Mouse (Mus musculus) liver, embryonic 16.5 days (tissue): ENCODE measurements around the gene Mcfd2. TPM values are rescaled to one million over a fixed set of nuclear protein-coding genes. Genes with fewer than 3 reads are reported as not detected.
A peak's percentile ranks its signal among the peaks of the same experiment; 100 is the strongest.

Experiments used
- ATAC-seq: fragments of 200-750 bp; cut with Nextera tagmentation; 2 replicates; pipeline ENCODE4 v1.8.0; 2017; ENCODE audit warnings: low read depth, mild to moderate bottlenecking, moderate number of reproducible peaks, moderate library complexity
- H3K27ac ChIP-seq: fragments of 300-500 bp; sonication (generic); 2 replicates; pipeline ENCODE4 v1.5.1; 2014; ENCODE audit warnings: mild to moderate bottlenecking, low read length
- H3K27me3 ChIP-seq: fragments of 300-500 bp; sonication (generic); 2 replicates; pipeline ENCODE4 v1.6.1; 2014; ENCODE audit warnings: low read depth, low read length, mixed read lengths; ENCODE audit not compliant: control insufficient read depth, insufficient read depth
- H3K36me3 ChIP-seq: fragments of 300-500 bp; sonication (generic); 2 replicates; pipeline ENCODE4 v1.6.1; 2014; ENCODE audit warnings: mild to moderate bottlenecking; ENCODE audit not compliant: control insufficient read depth, insufficient read depth
- H3K4me1 ChIP-seq: fragments of 300-500 bp; sonication (generic); 2 replicates; pipeline ENCODE4 v1.6.1; 2014; ENCODE audit warnings: low read depth, low read length, mixed read lengths; ENCODE audit not compliant: control insufficient read depth
- H3K4me2 ChIP-seq: fragments of 300-500 bp; sonication (generic); 2 replicates; pipeline ENCODE4 v1.6.1; 2014; ENCODE audit warnings: low read depth, low read length, mixed read lengths
- H3K4me3 ChIP-seq: fragments of 300-500 bp; sonication (generic); 2 replicates; pipeline ENCODE4 v1.5.1; 2014; ENCODE audit warnings: low read depth, mild to moderate bottlenecking, low read length
- H3K9ac ChIP-seq: fragments of 300-500 bp; sonication (generic); 2 replicates; pipeline ENCODE4 v1.6.1; 2014; ENCODE audit warnings: low read depth, low read length
- H3K9me3 ChIP-seq: fragments of 300-500 bp; sonication (generic); replicated peaks from 2 replicates; pipeline ENCODE4 v1.6.1; 2016; ENCODE audit warnings: low read length; ENCODE audit not compliant: control insufficient read depth
- WGBS: fragments of 180-500 bp; shearing (Covaris S2); extraction: QIAGEN DNeasy Blood & Tissue Kit; methylation state at CpG from one replicate; pipeline ENCODE4 v1.1.7; 2014; ENCODE audit not compliant: insufficient replicate concordance; 5-methylcytosine and 5-hydroxymethylcytosine counted together
- polyA plus RNA-seq: library from polyadenylated mRNA; unstranded; fragments of >200 nt; fragmentation: Nextera tagmentation; extraction: Ambion mirVana; gene quantifications from 2 replicates; pipeline ENCODE4 v1.2.1, GENCODE M21; 2015

Gene Mcfd2
- polyA plus RNA-seq, 1 experiment from 2014 or later: 103 TPM

DNA sequence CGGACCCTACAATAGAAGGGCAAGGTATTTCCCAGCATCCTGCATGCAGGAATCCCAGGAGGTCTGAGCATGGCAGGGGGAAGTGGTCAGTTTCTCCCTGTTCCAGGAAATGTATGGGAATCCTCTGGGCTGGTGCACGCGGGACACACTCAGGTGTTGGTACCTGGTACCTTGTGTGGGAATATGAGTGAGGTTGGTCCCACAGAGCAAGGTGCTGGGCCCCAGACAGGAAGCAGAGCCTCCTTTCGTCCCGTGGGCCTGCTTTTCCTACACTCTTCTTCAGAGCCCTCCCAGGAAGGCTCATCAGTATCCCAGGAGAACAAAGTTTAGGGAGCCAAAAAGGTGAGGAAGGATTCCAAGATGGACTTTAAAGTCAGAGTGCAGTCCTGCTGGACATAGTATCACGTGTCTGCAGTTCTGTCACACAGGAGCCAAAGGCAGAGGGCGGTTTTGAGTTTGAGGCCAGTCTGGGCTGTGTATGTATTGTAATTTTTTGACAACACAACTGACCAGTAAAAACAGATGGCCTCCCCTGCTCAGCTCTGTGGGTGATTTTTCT, 18.8 kb upstream of the Mcfd2 start:
- H3K36me3 ChIP-seq: no peaks in the 10 kb centered on the region
- H3K4me3 ChIP-seq: peak overlapping the region; percentile 87
- H3K27me3 ChIP-seq: no peaks in the 10 kb centered on the region
- H3K4me2 ChIP-seq: peak overlapping the region; percentile 100
- 76% methylated on average over 7 of the region's 7 CpGs for WGBS
- peaks cover 43% of the 10 kb centered on the region for H3K4me1 ChIP-seq
- no peaks in the 10 kb centered on the region for H3K9me3 ChIP-seq
- H3K27ac ChIP-seq: no peak overlapping the region
- ATAC-seq: no peak
- no peak overlapping the region for H3K9ac ChIP-seq

DNA sequence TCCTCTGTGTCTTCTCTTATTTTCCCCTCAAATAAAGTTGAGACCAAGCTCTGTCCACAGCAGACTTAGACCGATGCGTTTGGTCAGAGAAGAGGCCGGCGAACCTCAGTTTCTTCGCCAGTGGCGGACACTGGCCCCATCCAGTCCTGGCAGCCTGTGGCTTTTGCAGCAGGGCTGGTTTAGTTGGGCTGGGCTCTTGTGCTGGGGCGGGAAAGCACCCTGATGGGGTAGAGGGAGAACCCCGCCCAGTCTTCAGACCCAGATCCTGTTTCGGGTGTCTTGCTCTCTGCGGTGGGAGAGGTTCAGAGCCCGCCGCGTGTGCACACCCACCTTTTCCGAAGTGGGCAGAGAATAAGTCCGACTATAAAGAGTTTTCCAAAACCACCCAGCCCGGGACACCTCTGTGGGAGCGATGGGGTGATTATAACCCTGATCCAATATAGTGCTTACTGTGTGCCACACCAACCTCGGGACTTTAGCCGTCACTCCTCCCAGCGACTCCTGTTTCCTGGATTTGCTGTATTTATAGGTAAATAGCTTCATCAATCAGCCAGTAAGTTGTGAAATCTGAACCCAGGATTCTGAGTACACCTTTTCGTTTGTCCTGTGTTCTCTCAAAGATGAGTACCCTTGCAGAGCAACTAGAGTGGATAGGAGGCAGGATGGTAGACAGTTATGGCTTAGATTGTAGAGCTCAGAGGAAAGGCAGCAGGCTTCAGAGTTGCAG, 18.2 kb upstream of the Mcfd2 start:
- peak overlapping the region; percentile 96 for H3K27ac ChIP-seq
- H3K4me3 ChIP-seq: peak overlapping the region; percentile 87
- no peaks in the 10 kb centered on the region for H3K27me3 ChIP-seq
- peaks cover 43% of the 10 kb centered on the region for H3K4me1 ChIP-seq
- H3K9ac ChIP-seq: peak overlapping the region; percentile 81
- WGBS: 9% methylated on average over 21 of the region's 21 CpGs
- H3K36me3 ChIP-seq: no peaks in the 10 kb centered on the region
- ATAC-seq: no peak
- no peaks in the 10 kb centered on the region for H3K9me3 ChIP-seq
- H3K4me2 ChIP-seq: peak overlapping the region; percentile 100

DNA sequence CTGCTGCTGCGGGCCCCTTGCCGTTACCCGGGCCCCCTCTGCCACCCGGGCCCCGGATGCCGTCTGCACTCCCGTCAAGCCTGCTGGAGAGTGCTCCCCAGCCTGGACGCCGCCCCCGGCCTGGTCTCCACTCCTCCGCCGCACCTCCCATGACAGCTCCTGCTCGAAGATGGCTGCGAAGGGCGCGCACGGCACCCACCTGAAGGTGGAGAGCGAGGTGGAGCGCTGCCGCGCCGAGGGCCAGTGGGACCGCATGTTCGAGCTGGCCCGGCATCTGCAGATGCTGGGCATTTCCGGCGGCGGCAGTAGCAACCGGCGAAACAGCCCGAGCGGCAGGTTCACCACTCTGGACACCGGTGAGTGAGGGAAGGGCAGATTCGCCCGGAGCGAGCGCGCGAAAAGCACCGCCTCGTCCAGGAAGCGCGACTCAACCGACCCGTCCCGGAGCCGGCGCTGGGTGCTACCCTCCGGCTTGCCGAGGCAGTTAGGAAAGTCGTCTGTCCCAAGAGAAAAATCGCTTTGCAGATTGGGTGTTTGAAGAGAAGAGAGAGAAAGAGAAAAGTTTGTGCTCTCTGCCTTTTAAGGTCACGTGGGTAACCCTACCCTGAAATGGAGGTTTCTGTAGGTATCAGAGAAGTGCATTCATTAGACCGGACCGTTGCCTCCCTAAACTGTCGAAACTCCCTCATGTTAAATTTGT, 17.5 kb upstream of the Mcfd2 start:
- ATAC-seq: peak; percentile 17
- Histone ChIP-seq H3K9ac (peak overlapping the region; percentile 81), H3K27ac (peak overlapping the region; percentile 96), H3K4me1 (peaks cover 43% of the 10 kb centered on the region), H3K4me3 (peak overlapping the region; percentile 87), H3K27me3 (no peaks in the 10 kb centered on the region), H3K9me3 (no peaks in the 10 kb centered on the region), H3K4me2 (peak overlapping the region; percentile 100), H3K36me3 (no peaks in the 10 kb centered on the region)
- under 1% methylated on average over 56 of the region's 56 CpGs for WGBS

DNA sequence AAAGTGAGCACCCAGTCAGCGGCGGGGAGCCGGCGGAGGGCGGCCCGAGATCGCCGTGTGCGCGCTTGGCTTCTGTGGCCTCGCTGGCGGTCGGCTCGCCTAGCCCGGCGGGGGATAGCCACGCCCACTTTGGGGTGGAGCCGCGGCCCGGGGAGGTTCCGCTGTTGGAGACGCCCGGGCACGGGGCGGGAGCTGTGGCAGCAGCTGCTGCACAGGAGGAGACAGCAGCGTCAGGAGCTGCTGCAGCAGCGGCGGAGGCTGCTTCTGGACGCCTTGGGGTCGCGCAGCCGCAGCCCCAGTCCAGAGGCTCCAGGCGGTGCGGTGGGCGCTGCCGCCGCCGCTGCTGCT, 16.9 kb upstream of the Mcfd2 start, which contains the start of gene Ttc7:
Gene Ttc7, plus strand, starts transcription at position 181 of the 348 bp plus-strand sequence.
- peak within 1 kb of the TSS; percentile 96 for H3K27ac ChIP-seq
- no peaks in the 10 kb centered on the region for H3K9me3 ChIP-seq
- H3K27me3 ChIP-seq: no peaks in the 10 kb centered on the region
- ATAC-seq: peak; percentile 91
- no peaks in the 10 kb centered on the region for H3K36me3 ChIP-seq
- peaks cover 43% of the 10 kb centered on the region for H3K4me1 ChIP-seq
- 0% methylated on average over 30 of the region's 38 CpGs for WGBS
- peak within 1 kb of the TSS; percentile 100 for H3K4me2 ChIP-seq
- peak within 1 kb of the TSS; percentile 94 for H3K9ac ChIP-seq
- peak within 1 kb of the TSS; percentile 87 for H3K4me3 ChIP-seq

DNA sequence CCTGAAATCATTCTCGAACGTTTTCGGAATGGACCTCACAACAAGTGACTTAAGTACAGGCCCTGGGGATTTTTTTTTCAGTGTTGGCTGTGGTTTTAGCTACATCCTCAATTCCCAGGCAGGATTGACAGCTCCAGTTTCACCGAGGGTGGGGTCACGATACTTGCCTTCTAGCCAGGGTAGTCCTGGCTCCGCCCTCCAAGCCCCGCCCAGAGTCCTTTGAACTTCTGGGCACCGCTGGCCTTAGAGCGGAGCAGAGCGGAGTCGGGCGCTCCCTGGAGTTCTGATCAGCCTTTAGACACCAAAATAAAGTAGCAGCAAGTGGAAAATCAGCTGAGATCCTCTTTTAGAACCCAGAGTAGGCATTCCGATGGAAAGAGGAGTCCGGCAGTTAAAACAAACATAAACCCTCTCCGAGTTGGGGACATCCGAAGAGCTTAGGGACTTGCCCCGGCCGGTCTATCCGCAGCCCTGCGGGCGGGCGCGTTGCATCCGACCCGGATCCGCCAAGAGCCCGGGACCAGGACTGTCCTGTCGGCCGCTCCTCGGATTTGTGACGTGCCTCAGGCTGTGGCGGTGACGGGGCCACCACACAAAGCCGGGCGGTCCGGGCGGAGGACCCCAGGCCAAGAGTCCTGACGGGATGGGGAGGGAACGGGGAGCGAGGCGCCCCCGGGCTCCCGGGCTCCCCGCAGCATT, 16.4 kb upstream of the Mcfd2 start:
- Histone ChIP-seq H3K9me3 (no peaks in the 10 kb centered on the region), H3K27me3 (no peaks in the 10 kb centered on the region), H3K9ac (peak overlapping the region; percentile 94), H3K36me3 (no peaks in the 10 kb centered on the region), H3K4me1 (peaks cover 40% of the 10 kb centered on the region), H3K4me2 (peak overlapping the region; percentile 100), H3K27ac (peak overlapping the region; percentile 96), H3K4me3 (peak overlapping the region; percentile 87)
- ATAC-seq: peak; percentile 85
- under 1% methylated on average over 44 of the region's 44 CpGs for WGBS

DNA sequence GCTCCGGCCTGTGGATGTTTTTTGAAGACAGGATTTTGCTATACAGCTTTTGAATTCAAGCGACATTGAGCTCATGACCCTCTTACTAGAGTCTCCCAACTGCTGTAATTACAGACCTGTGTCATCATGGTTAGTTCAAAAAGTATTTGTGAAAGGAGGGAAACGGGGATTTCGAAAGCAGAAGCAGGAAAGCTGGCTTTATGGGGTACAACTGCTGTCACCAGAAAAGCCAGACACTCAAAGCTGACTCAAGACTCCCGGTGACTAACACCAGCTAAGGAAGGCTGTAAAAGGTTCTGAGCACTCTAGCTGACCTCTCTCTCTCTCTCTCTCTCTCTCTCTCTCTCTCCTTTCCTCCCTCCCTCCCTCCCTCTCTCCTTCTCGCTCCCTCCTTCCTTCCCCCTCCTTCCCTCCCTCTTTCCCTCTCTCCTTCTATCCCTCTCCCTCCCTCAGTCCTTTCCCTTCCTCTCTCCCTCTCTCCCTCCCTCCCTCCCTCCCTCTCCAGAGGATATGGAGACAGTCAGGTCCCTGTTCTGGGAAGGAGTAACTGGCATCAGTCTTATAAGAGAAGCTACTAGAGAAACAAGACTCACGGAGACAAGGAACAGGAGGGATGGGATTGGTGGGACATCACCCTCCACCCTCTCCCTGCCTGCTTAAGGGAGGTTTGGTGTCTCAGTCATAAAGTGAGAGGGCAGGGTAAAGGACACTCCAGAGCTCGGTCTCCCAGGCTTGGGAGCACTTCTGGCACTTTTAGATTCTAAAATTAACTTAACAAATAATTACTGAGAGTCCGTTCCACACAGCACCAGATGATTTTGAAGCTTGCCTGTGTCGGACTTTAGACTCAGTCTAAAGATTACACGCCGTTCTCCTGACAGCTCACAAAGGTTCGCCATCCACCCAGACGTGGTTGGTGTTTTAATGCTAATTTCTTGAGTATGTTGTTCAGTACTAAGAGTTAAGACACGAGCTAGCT, 9.9 kb upstream of the Mcfd2 start:
- WGBS: 46% methylated on average over 15 of the region's 15 CpGs
- ATAC-seq: no peak
- Histone ChIP-seq H3K4me1 (peaks cover 3% of the 10 kb centered on the region; the same call in 1 of the 2 replicates), H3K27me3 (no peaks in the 10 kb centered on the region), H3K4me3 (no peak overlapping the region), H3K9me3 (no peaks in the 10 kb centered on the region), H3K27ac (no peak overlapping the region), H3K4me2 (no peak overlapping the region), H3K9ac (no peak overlapping the region), H3K36me3 (no peaks in the 10 kb centered on the region)

DNA sequence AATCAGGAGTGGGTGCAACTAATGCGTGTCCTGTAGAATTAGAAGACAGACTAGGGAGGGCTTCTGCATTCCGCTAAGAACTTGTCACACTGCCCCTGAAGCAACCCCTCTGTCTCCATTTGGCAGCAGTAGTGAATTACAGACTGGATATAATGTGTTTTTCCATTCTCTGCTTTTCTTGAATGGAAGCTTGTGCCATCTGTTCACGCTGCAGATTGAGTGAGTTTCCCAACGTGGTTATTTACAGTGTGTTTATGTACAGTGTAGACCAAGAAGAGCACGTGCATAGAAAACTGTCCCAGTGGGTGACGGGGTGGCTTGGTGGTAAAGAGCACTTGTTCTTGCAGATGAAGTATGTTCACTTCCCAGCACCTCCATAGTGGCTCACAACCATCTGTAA, 3.7 kb upstream of the Mcfd2 start:
- WGBS: 68% methylated on average over 6 of the region's 6 CpGs
- Histone ChIP-seq H3K4me1 (peaks cover 5% of the 10 kb centered on the region), H3K9me3 (no peaks in the 10 kb centered on the region), H3K4me2 (no peak overlapping the region), H3K27me3 (no peaks in the 10 kb centered on the region), H3K36me3 (no peaks in the 10 kb centered on the region), H3K4me3 (no peak overlapping the region), H3K27ac (no peak overlapping the region), H3K9ac (no peak overlapping the region)
- ATAC-seq: no peak
